Mouse (Mus musculus): ENCODE results near the gene Fancg. TPM values are rescaled to one million over a fixed set of nuclear protein-coding genes. Genes with fewer than 3 reads are reported as not detected.

Fancg gene
- polyA plus RNA-seq, 1 experiment: 36.7 TPM

DNA sequence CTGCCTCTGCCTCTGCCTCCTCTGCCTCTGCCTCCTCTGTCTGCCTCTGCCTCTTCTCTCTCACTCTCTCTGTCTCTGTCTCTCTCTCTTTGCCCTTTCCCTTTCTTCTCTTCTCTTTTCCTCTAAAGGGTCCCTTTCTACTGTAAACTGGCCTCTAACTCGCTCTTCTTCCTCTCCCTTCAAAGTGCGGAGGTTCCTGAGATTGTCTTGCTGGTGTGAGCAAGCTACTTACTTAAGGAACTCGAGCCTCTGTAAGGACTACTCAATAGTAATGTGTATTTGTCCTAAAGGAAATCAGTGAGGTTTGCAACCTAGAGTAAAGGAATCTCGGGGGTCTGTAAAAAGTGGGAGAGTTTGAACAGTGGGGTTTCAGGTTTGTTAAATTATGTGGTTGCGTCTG is 36.3 kb upstream of the Fancg start:
- no peak for DNase-seq

DNA sequence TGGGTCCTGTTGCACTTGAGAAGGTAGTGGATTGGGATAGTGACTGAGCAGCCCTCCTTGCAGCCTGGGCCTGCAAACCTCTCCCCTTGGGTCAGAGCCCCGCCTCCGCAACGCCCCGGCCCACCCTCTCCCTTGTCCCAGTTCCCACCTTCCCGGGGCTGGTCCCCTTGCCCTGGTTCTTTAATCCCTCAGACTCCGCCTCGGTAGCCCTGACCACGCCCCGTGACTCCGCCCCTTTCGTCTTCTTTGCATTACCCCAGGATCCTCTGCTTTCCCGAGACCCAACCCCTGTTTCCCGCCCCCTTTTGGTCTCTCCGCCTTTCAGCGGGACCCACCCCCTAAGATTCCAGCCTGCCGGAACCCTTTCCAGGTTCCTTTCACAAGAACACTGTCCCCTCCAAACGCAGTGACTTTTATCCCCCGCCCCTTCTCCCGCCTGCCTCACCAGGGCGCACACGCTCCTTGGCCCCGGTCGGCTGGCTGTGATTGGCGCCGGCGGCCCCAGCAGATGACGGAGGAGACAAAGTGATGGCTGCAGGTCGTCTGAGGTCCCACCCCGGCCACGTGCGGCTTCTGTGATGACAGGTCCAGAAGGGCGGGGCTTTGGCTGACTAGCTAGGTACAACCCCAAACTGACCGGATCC is 35.5 kb upstream of the Fancg start, which contains the start of gene Fam214b:
Fam214b (minus strand) TSS at position 562 of the 644 bp plus-strand sequence.
- Histone ChIP-seq H3K27me3 (ENCODE audit: control insufficient read depth, insufficient read depth, low read length) (no peaks in the 10 kb centered on the region), H3K27ac (ENCODE audit: insufficient read depth, low read length) (no peak within 1 kb of the TSS), H3K4me1 (ENCODE audit: control insufficient read depth, insufficient read depth, low read length) (peaks cover 2% of the 10 kb centered on the region; the same call in 1 of the 2 replicates), H3K4me3 (replicated peaks; ENCODE audit: insufficient read depth, low read depth, low read length) (peak within 1 kb of the TSS; percentile 62)
- no peak for TF ChIP-seq CTCF (IDR thresholded peaks at IDR 0.05; ENCODE audit: borderline replicate concordance, insufficient read depth, low read depth, low read length)
- TF ChIP-seq POLR2A (IDR thresholded peaks at IDR 0.05; ENCODE audit: borderline replicate concordance, insufficient read depth, low read length): no peak
- WGBS: under 1% methylated on average over 33 of the region's 33 CpGs
- DNase-seq: peak; percentile 92 to 93

More for the DNA sequence above, 36.3 kb upstream of the Fancg start:
- TF ChIP-seq CTCF (IDR thresholded peaks at IDR 0.05; ENCODE audit: borderline replicate concordance, insufficient read depth, low read depth, low read length) (no peak), POLR2A (IDR thresholded peaks at IDR 0.05; ENCODE audit: borderline replicate concordance, insufficient read depth, low read length) (no peak)
- H3K4me1 ChIP-seq (ENCODE audit: control insufficient read depth, insufficient read depth, low read length): peaks cover 2% of the 10 kb centered on the region; the same call in 1 of the 2 replicates
- H3K4me3 ChIP-seq (replicated peaks; ENCODE audit: insufficient read depth, low read depth, low read length): no peak overlapping the region
- H3K27ac ChIP-seq (ENCODE audit: insufficient read depth, low read length): no peak overlapping the region
- 47% methylated on average over 5 of the region's 5 CpGs for WGBS
- no peaks in the 10 kb centered on the region for H3K27me3 ChIP-seq (ENCODE audit: control insufficient read depth, insufficient read depth, low read length)

- Histone ChIP-seq H3K27me3 (ENCODE audit: control insufficient read depth, insufficient read depth, low read length) (no peaks in the 10 kb centered on the region), H3K27ac (ENCODE audit: insufficient read depth, low read length) (no peak overlapping the region), H3K4me3 (replicated peaks; ENCODE audit: insufficient read depth, low read depth, low read length) (peak overlapping the region; percentile 62), H3K4me1 (ENCODE audit: control insufficient read depth, insufficient read depth, low read length) (peaks cover 2% of the 10 kb centered on the region; the same call in 1 of the 2 replicates)
- TF ChIP-seq POLR2A (IDR thresholded peaks at IDR 0.05; ENCODE audit: borderline replicate concordance, insufficient read depth, low read length) (no peak), CTCF (IDR thresholded peaks at IDR 0.05; ENCODE audit: borderline replicate concordance, insufficient read depth, low read depth, low read length) (no peak)
- peak in 1 of 2 experiments; percentile 51 for DNase-seq
- 1% methylated on average over 13 of the region's 13 CpGs for WGBS
These were observed 35.0 kb upstream of the Fancg start for GRCm38 (mm10) chr4:43045285-43045658.

GRCm38 (mm10) chr4:43044673-43045072 is 34.4 kb upstream of the Fancg start:
- peak in 1 of 2 experiments; percentile 20 for DNase-seq
- WGBS: 10% methylated on average over 4 of the region's 4 CpGs
- Histone ChIP-seq H3K4me1 (ENCODE audit: control insufficient read depth, insufficient read depth, low read length) (peaks cover 2% of the 10 kb centered on the region; the same call in 1 of the 2 replicates), H3K27ac (ENCODE audit: insufficient read depth, low read length) (no peak overlapping the region; the same call in 1 of the 2 replicates), H3K4me3 (replicated peaks; ENCODE audit: insufficient read depth, low read depth, low read length) (peak overlapping the region; percentile 5), H3K27me3 (ENCODE audit: control insufficient read depth, insufficient read depth, low read length) (no peaks in the 10 kb centered on the region)
- TF ChIP-seq POLR2A (IDR thresholded peaks at IDR 0.05; ENCODE audit: borderline replicate concordance, insufficient read depth, low read length) (no peak), CTCF (IDR thresholded peaks at IDR 0.05; ENCODE audit: borderline replicate concordance, insufficient read depth, low read depth, low read length) (no peak)

DNA sequence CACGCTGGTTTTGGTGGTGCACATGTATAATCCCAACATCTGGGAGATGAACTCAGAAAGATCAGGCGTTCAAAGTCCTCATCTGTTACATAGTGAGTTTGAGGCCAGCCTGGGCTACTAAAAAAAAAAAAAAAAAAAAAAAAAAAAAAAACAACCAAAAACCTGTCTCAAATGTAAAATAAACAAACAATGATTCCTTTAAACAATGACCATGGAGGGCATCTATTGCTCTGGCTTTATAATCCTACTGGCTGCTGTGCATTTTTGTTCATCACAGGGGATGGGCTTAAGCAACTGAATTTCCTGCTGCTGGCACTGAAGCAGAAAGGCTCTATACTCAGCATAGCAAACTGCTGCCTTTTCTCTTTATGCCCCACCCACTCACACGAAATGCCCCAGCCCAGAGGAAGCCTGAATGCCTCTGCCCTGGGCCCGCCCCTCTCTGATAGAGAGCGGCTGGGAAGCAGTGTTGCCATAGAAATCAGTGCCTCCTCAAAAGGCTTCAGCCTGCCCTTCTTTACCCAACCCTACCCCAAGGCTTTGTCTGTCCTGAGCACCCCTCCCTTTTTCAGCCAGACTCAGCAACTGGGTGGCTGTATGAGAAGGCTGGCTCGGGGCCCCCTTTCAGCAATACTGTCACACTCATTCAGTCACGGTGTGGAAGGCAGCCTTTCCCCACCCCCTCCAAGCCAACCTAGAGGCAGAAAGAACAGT is 33.5 kb upstream of the Fancg start:
- H3K27me3 ChIP-seq (ENCODE audit: control insufficient read depth, insufficient read depth, low read length): no peaks in the 10 kb centered on the region
- DNase-seq: peak in 1 of 2 experiments; percentile 22
- TF ChIP-seq POLR2A (IDR thresholded peaks at IDR 0.05; ENCODE audit: borderline replicate concordance, insufficient read depth, low read length) (no peak), CTCF (IDR thresholded peaks at IDR 0.05; ENCODE audit: borderline replicate concordance, insufficient read depth, low read depth, low read length) (no peak)
- WGBS: 39% methylated on average over 7 of the region's 7 CpGs
- H3K27ac ChIP-seq (ENCODE audit: insufficient read depth, low read length): no peak overlapping the region
- no peak overlapping the region for H3K4me3 ChIP-seq (replicated peaks; ENCODE audit: insufficient read depth, low read depth, low read length)
- peaks cover 7% of the 10 kb centered on the region for H3K4me1 ChIP-seq (ENCODE audit: control insufficient read depth, insufficient read depth, low read length)

DNA sequence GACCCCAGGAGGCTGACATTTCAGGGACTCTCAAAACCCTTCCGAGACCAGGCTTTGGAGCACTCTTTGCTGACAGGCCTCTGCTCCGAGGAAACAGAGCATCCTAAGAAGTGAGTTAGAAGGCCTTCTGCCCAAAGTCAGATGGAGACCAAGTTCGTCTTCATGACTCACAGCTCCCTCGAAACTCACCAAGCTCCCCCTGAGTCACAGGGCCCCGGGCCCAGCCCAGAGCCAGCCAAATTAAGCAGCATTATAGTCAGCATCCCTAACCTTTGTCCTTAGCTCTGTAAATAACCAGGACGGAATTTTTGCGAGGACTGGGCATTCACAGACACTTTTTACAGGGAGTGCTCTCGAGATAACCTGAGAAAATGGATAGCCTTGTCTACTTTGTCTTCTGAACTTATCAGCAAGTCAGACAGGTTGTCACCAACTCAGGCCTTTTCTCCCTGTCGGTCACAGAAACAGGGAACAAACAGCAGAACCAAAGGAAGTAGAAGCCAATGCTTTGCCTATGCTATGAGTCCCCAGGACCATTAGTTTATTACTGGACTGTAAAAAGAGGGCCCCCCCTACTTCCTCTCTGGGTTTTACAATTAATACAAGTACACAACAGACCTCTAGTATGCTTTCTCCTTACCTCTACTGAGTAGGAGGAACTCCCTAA is 30.7 kb upstream of the Fancg start:
- TF ChIP-seq CTCF (IDR thresholded peaks at IDR 0.05; ENCODE audit: borderline replicate concordance, insufficient read depth, low read depth, low read length) (no peak), POLR2A (IDR thresholded peaks at IDR 0.05; ENCODE audit: borderline replicate concordance, insufficient read depth, low read length) (no peak)
- H3K27ac ChIP-seq (ENCODE audit: insufficient read depth, low read length): no peak overlapping the region
- H3K4me3 ChIP-seq (replicated peaks; ENCODE audit: insufficient read depth, low read depth, low read length): no peak overlapping the region
- 66% methylated on average over 9 of the region's 9 CpGs for WGBS
- peak; percentile 13 to 16 for DNase-seq
- peaks cover 10% of the 10 kb centered on the region for H3K4me1 ChIP-seq (ENCODE audit: control insufficient read depth, insufficient read depth, low read length)
- no peaks in the 10 kb centered on the region for H3K27me3 ChIP-seq (ENCODE audit: control insufficient read depth, insufficient read depth, low read length)

DNA sequence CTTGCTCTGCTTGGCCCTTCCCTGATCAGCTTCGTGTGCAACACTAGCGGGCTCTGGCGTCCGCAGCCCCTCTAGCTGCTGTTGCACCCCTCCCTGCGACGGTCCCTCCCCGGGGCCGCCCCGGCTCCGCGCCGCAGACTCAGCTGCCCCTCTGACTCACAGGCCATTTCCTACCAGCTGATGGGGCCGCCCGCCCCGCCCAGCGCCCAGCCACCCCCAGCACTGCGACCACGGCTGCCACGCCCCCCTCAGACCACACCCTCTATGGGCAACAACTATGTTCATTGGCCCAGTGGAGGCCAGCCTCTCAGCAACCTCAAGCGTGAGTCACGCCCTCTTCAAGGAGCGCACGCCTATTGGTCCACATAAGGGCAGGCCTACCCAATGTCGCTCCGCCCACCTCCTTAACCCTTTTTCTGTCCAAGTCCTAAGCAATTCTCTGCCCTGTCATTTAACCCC is 29.8 kb upstream of the Fancg start:
- DNase-seq: peak; percentile 91 to 96
- no peak for TF ChIP-seq CTCF (IDR thresholded peaks at IDR 0.05; ENCODE audit: borderline replicate concordance, insufficient read depth, low read depth, low read length)
- TF ChIP-seq POLR2A (IDR thresholded peaks at IDR 0.05; ENCODE audit: borderline replicate concordance, insufficient read depth, low read length): 0 out of 2 replicates have a peak, but pooled peaks have one; percentile 29
- Histone ChIP-seq H3K4me1 (ENCODE audit: control insufficient read depth, insufficient read depth, low read length) (peaks cover 10% of the 10 kb centered on the region), H3K27me3 (ENCODE audit: control insufficient read depth, insufficient read depth, low read length) (no peaks in the 10 kb centered on the region), H3K27ac (ENCODE audit: insufficient read depth, low read length) (no peak overlapping the region), H3K4me3 (replicated peaks; ENCODE audit: insufficient read depth, low read depth, low read length) (peak overlapping the region; percentile 76)
- under 1% methylated on average over 22 of the region's 25 CpGs for WGBS

All from cerebellum, adult 2 months (tissue).